Mouse (Mus musculus): ENCODE measurements around the gene Igdcc4. TPM values are rescaled to one million over a fixed set of nuclear protein-coding genes. Genes with fewer than 3 reads are reported as not detected.
"Not testable (repeated sequence)": the region's sequence is repeated elsewhere in the genome, so short reads cannot be mapped to it uniquely, and the experiment has no call there.

The Igdcc4 gene
- 14.1 and 14.4 TPM in 2 replicates for polyA plus RNA-seq (2016; fragmentation: Nextera tagmentation; extraction: Ambion mirVana)

DNA sequence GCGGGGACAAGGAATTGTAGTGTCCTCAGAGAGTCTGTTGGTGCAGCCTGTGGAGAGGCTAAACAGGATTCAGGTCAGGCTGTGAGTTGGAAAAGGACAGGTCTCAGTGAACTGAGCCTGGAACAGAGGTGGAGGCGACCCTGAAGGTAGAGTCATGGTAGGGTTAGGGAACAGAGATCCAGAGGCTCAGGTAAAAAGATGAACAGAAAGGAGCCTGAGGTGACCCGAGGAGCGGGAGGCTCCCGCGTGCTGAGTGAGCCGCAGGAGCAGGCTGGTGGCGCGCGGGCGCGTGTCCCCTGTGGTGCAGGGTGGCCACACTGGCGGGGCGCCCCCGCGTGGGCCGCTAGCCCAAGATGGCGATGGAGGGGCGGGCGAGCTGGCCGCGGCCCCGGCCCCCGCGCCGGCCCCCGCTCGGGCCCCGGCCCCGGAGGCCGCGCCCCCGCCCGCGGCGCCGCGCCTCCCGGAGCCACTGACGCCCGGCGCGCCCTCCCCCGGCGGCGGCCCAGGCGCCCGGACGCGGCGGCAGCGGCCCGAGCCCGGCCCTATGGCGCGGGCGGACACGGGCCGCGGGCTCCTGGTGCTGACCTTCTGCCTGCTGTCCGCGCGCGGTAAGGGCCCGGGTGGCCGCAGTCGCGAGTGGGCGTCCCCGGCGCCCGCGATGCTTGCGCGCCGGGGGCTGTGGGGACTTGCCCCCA, at the start of gene Igdcc4:
Gene Igdcc4 (plus strand): TSS at position 496 of the 695 bp plus-strand sequence.
- peak within 1 kb of the TSS; percentile 83 for H3K27ac ChIP-seq
- H3K4me3 ChIP-seq (replicated peaks): peak within 1 kb of the TSS; percentile 85
- H3K36me3 ChIP-seq (replicated peaks): no peaks in the 10 kb centered on the region
- peak within 1 kb of the TSS; percentile 81 for H3K9ac ChIP-seq
- peak within 1 kb of the TSS; percentile 94 for H3K4me2 ChIP-seq
- no peaks in the 10 kb centered on the region; the same call in 1 of the 2 replicates for H3K27me3 ChIP-seq
- H3K9me3 ChIP-seq: peaks cover 6% of the 10 kb centered on the region; the same call in 1 of the 2 replicates
- peaks cover 21% of the 10 kb centered on the region for H3K4me1 ChIP-seq
- 0 out of 2 replicates have a peak, but pooled peaks have one; percentile 3 for ATAC-seq (ENCODE audit: low FRiP score)
- 1% methylated on average over 56 of the region's 76 CpGs for WGBS

DNA sequence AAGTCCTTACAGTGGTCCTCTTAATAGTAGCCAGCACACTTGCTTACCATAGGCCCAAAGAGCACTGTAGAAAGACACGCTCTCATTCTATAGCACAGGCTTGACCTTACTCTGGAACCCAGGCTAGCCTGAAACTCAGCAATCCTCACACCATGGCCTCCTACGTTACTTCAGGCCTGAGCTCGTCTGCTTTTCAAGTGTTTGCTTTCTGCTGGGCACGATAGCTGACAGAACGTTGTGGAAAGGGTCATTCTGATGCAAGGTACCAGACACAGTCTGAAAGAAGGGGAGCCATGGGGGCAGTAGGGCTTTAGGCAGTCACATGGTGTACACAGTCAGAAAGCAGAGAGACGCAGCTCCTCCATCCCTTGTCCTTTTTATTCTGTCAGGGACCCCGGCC, 37.0 kb upstream of the Igdcc4 start:
- H3K9ac ChIP-seq: no peak overlapping the region
- H3K4me3 ChIP-seq (replicated peaks): no peak overlapping the region
- H3K4me1 ChIP-seq: no peaks in the 10 kb centered on the region
- H3K4me2 ChIP-seq: no peak overlapping the region
- peaks cover 74% of the 10 kb centered on the region for H3K36me3 ChIP-seq (replicated peaks)
- no peaks in the 10 kb centered on the region for H3K27me3 ChIP-seq
- no peak overlapping the region for H3K27ac ChIP-seq
- no peaks in the 10 kb centered on the region for H3K9me3 ChIP-seq
- ATAC-seq (ENCODE audit: low FRiP score): no peak
- 92% methylated on average over 7 of the region's 7 CpGs for WGBS

DNA sequence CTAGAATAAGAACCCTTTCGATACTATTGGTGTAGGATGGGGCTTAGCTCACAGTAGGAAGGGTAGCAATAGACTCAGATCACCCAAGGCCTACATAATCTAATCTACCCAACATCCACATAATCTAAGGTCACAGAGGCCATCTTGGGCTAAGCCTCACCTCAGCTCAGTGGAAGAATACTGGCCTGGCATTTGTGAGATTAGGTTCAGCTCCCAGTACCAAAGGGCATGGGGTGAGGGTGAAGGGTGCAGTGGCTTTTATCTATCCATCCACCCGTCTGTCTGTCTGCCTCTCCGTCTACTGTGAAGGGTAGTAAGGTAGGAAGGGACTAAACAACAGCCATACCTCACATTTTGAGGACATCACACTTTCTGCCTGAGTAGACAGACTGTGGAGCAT, 30.7 kb upstream of the Igdcc4 start:
- Histone ChIP-seq H3K27me3 (no peaks in the 10 kb centered on the region), H3K27ac (no peak overlapping the region), H3K4me1 (no peaks in the 10 kb centered on the region), H3K4me2 (no peak overlapping the region), H3K36me3 (replicated peaks) (peaks cover 67% of the 10 kb centered on the region), H3K9ac (no peak overlapping the region), H3K9me3 (no peaks in the 10 kb centered on the region), H3K4me3 (replicated peaks) (no peak overlapping the region)
- no peak for ATAC-seq (ENCODE audit: low FRiP score)
- 92% methylated on average over 3 of the region's 3 CpGs for WGBS

DNA sequence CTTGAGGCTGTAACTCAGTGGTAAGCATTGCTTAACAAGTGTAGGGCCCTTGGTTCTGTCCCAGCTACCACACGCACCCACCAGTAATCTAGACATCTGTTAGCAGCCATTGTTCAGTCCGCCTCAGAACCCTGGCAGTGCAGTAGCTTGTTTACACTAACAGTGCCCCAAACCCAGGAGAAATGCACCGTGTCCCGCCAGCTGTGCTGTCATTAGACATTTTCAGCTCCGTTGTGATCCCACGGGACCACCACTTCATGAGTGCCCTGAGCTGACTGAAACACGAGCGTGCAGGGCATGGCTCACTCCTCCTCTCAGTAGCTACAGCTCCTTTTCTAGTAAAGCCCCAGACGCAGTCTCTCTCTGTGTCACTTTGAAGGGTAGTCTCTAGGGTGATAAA, 27.7 kb upstream of the Igdcc4 start:
- Histone ChIP-seq H3K4me1 (no peaks in the 10 kb centered on the region), H3K9me3 (no peaks in the 10 kb centered on the region), H3K4me3 (replicated peaks) (no peak overlapping the region), H3K36me3 (replicated peaks) (peaks cover 64% of the 10 kb centered on the region), H3K27ac (no peak overlapping the region), H3K4me2 (no peak overlapping the region), H3K9ac (no peak overlapping the region), H3K27me3 (no peaks in the 10 kb centered on the region)
- no peak for ATAC-seq (ENCODE audit: low FRiP score)
- 77% methylated on average over 9 of the region's 9 CpGs for WGBS

DNA sequence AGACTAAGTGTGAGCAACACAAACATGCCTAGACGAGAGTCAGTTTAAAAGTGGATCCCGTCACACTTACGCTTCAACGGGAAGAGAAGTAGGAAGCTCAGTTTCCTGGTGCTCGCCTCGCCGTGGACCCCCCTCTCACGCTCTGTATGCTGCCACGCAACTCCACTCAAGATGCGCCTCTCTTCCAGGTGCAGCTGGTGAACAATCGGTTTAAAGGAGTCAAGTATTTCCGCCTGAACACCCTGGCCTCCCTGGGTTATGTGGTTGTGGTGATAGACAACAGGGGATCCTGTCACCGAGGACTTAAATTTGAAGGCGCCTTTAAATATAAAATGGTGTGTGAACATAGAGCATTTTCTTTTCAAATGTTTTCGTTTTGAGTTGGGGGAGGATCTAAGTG, 27.0 kb upstream of the Igdcc4 start:
- Histone ChIP-seq H3K4me3 (replicated peaks) (no peak overlapping the region), H3K27ac (no peak overlapping the region), H3K27me3 (no peaks in the 10 kb centered on the region), H3K4me2 (no peak overlapping the region), H3K9me3 (no peaks in the 10 kb centered on the region), H3K4me1 (no peaks in the 10 kb centered on the region), H3K36me3 (replicated peaks) (peaks cover 65% of the 10 kb centered on the region), H3K9ac (no peak overlapping the region)
- 90% methylated on average over 15 of the region's 15 CpGs for WGBS
- ATAC-seq (ENCODE audit: low FRiP score): no peak

DNA sequence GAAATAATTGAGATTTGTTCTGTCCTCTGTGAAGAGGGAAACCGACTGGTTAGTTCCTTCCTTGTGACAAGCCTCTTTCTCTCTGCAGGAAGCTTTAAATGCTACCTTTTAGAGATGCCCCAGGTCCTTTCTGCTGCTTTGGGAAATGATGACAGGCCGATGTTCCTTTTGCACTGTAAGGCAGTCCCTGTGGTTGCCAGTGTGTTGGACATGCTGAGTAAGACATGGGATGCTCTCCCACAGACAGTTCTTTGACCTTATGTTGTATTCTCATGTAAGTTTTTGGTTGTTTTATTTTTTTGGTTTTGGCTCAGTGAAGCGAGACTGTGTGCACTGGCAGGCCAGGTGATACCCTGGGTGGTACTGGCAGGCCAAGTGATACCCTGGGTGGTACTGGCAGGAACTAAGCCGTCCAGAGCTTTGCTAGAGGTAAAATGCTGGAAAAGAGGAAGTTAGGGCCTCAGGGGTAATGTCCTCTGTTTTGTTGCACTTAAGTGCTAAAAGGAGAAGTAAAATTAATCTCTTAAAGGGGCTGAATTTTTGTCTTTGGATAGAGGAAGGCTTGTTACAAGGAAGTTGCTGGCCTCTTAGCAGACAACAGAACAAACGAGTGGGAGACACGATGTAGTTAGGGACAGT, 26.3 kb upstream of the Igdcc4 start:
- no peak for ATAC-seq (ENCODE audit: low FRiP score)
- Histone ChIP-seq H3K27me3 (no peaks in the 10 kb centered on the region), H3K4me1 (no peaks in the 10 kb centered on the region), H3K4me2 (no peak overlapping the region), H3K36me3 (replicated peaks) (peaks cover 69% of the 10 kb centered on the region), H3K9me3 (no peaks in the 10 kb centered on the region), H3K27ac (no peak overlapping the region), H3K9ac (no peak overlapping the region), H3K4me3 (replicated peaks) (no peak overlapping the region)
- WGBS: 90% methylated on average over 6 of the region's 6 CpGs

DNA sequence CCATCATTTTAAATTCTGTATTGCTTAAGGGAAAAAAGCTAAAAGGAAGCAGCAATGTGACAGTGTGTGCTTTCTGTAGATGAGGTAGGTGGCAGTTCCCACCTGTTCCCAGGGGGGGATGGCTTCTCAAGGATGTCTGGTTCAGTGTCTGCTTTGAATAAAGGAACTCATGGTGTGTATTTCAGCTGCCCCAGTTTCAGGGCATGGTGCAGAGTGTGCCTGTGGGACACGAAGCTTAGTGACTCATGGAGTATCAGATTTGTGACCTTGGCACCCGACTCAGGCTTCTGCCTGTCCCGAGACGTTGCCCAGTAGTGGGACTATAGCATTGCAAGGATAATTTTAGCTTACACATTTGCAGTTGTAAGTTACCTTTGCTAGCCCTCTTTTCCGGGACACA, 23.8 kb upstream of the Igdcc4 start:
- H3K36me3 ChIP-seq (replicated peaks): peaks cover 72% of the 10 kb centered on the region
- H3K4me2 ChIP-seq: no peak overlapping the region
- no peaks in the 10 kb centered on the region for H3K4me1 ChIP-seq
- no peak overlapping the region for H3K9ac ChIP-seq
- no peak overlapping the region for H3K27ac ChIP-seq
- no peaks in the 10 kb centered on the region for H3K9me3 ChIP-seq
- no peak for ATAC-seq (ENCODE audit: low FRiP score)
- H3K4me3 ChIP-seq (replicated peaks): no peak overlapping the region
- no peaks in the 10 kb centered on the region for H3K27me3 ChIP-seq
- WGBS: 92% methylated on average over 5 of the region's 5 CpGs

DNA sequence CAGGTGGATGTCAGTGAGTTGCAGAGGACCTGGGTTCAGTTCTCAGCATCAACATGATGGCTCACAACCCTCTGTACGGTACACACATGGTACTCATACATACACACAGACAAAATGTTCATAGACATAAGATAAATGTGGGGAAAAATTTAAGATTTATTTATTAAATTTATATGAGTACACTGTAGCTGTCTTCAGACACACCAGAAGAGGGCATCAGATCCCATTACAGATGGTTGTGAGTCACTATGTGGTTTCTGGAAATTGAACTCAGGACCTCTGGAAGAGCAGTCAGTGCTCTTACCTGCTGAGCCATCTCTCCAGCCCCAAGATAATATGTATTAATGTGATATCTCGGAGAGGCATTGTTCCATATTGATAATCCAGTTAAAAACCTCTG, 21.1 kb upstream of the Igdcc4 start:
- not testable (repeated sequence) for H3K4me2 ChIP-seq; ATAC-seq (ENCODE audit: low FRiP score); H3K4me1 ChIP-seq; H3K27ac ChIP-seq; H3K4me3 ChIP-seq (replicated peaks); H3K9me3 ChIP-seq; H3K9ac ChIP-seq; H3K27me3 ChIP-seq
- WGBS: 97% methylated on average over 2 of the region's 2 CpGs
- peaks cover 81% of the 10 kb centered on the region for H3K36me3 ChIP-seq (replicated peaks)

DNA sequence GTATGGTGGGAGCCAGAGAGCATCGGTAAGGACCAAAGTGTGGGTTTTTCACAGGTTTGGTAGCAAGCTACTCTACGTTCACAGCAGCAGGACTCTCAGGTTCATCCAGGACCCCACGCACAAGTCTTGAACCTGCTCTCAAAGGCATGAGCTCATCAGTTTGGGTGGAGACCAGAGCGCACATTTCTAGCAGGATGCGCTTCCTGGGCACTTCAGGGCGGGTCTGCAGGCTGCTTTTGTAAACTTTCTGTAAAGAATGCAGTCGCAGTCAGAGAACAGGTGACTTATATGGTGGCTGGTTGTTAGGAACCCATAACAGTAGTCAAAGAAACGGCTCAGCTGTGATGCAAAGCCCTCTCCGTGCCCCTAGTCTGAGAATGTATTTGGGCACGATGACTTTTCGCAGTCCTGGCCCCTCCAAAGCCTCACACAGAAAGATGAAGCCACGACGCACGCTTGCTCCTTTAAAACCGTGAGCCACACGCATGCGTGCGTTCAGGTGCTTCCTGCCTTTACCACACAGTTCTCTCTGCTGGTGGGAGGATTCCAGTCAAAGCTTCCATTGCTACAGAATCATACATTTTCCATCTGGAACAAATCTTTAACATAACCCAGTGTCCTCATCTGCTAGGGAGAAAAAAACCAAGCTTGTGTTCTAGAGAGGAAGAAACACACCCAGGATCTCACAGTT, 18.1 kb upstream of the Igdcc4 start:
- no peaks in the 10 kb centered on the region for H3K27me3 ChIP-seq
- no peak overlapping the region for H3K4me3 ChIP-seq (replicated peaks)
- no peak overlapping the region for H3K4me2 ChIP-seq
- no peak overlapping the region for H3K27ac ChIP-seq
- peaks cover 62% of the 10 kb centered on the region for H3K36me3 ChIP-seq (replicated peaks)
- no peaks in the 10 kb centered on the region; the same call in 1 of the 2 replicates for H3K4me1 ChIP-seq
- WGBS: 93% methylated on average over 18 of the region's 18 CpGs
- H3K9ac ChIP-seq: no peak overlapping the region
- no peaks in the 10 kb centered on the region for H3K9me3 ChIP-seq
- ATAC-seq (ENCODE audit: low FRiP score): no peak

DNA sequence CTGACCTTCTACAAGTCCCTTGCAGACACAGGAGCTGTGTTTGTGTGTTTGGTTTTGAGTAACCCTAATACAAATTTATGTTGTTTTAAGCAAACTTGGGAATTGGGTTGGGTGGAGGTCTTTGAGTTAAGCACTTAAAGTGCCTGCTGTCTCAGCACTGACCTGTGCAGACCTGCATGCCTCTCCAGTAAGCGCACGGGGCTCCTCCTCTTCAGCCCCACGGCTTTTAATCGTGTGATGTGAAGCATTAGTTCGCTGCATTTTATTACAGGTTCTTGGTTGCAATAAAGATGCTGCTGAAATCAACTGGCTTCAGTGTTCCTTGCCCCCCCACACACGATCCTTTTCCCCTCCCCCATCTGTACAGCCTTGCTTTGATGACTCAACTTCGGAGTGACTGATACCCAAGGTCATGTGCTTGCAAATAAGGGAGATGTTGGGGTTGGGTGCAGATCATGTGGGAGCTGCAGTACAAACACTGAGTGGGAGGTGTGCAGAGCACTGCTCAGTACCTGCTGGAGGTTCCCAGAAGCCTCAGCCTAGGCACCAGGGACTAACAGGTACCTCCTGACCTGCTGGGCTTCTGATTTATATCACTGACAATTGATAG, 17.0 kb upstream of the Igdcc4 start:
- H3K36me3 ChIP-seq (replicated peaks): peaks cover 51% of the 10 kb centered on the region
- H3K27me3 ChIP-seq: no peaks in the 10 kb centered on the region
- H3K9me3 ChIP-seq: no peaks in the 10 kb centered on the region
- H3K4me1 ChIP-seq: no peaks in the 10 kb centered on the region; the same call in 1 of the 2 replicates
- H3K9ac ChIP-seq: no peak overlapping the region
- no peak overlapping the region for H3K4me3 ChIP-seq (replicated peaks)
- 90% methylated on average over 7 of the region's 7 CpGs for WGBS
- H3K4me2 ChIP-seq: no peak overlapping the region
- ATAC-seq (ENCODE audit: low FRiP score): no peak
- H3K27ac ChIP-seq: no peak overlapping the region

DNA sequence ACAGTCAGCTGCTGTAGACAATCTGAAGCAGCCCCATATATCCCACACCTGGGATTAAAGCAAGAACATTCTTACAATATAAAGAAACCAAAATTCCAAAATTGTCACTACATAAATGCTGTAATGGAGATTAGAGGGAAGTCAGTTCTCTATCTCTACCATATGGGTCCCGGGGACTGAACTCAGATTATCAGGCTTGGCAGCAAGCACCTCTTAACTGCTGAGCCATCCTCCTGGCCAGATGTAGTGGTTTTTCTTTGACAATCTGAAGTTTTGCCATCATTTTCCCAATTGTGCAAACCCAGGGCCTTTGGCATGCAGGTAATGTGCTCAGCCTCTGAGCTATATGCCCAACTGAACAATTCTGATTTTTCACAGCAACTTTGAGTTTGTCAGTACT, 16.0 kb upstream of the Igdcc4 start:
- Histone ChIP-seq H3K4me1 (peaks cover 7% of the 10 kb centered on the region), H3K27me3 (no peaks in the 10 kb centered on the region), H3K9ac (no peak overlapping the region), H3K27ac (no peak overlapping the region), H3K36me3 (replicated peaks) (peaks cover 42% of the 10 kb centered on the region), H3K4me2 (no peak overlapping the region), H3K4me3 (replicated peaks) (no peak overlapping the region), H3K9me3 (no peaks in the 10 kb centered on the region)
- ATAC-seq (ENCODE audit: low FRiP score): no peak
- WGBS: 95% methylated on average over 1 of the region's 1 CpGs

DNA sequence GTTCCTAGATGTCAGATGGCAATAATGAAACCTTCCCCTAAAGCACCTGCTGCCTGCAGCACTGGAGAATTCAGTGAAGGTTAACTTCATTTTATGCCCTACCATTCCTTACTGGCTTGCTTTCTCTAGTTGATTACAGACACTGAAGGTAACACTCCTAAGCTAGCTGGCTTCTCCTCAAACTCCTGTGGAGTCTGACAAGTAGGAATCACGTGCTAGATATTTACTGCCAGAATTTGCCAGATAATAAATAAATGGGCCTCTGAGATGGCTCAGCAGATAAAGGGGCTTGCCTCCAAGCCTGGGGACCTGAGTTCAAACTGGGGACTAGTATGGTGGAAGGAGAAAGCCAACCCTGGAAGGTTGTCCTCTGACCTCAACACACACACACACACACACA, 14.5 kb upstream of the Igdcc4 start:
- ATAC-seq (ENCODE audit: low FRiP score): no peak
- H3K4me2 ChIP-seq: no peak overlapping the region
- no peak overlapping the region for H3K27ac ChIP-seq
- WGBS: 75% methylated on average over 1 of the region's 1 CpGs
- no peak overlapping the region for H3K9ac ChIP-seq
- no peaks in the 10 kb centered on the region for H3K27me3 ChIP-seq
- H3K36me3 ChIP-seq (replicated peaks): peaks cover 28% of the 10 kb centered on the region
- H3K9me3 ChIP-seq: no peaks in the 10 kb centered on the region
- H3K4me1 ChIP-seq: peaks cover 9% of the 10 kb centered on the region
- H3K4me3 ChIP-seq (replicated peaks): no peak overlapping the region
